Mouse (Mus musculus): ENCODE measurements around the gene Gm29776. TPM values are rescaled to one million over a fixed set of nuclear protein-coding genes. Genes with fewer than 3 reads are reported as not detected.
A peak's percentile ranks its signal among the peaks of the same experiment; 100 is the strongest.

Gm29776 gene
- polyA plus RNA-seq, 1 experiment from 2014 or later: 0.36 TPM

GRCm38 (mm10) chr14:54686063-54686521 is 12.5 kb downstream of the Gm29776 start, which contains the start of gene 1700123O20Rik:
Gene 1700123O20Rik (plus strand): TSS chr14:54686216.
- peak within 1 kb of the TSS; percentile 99 for H3K9ac ChIP-seq (ENCODE audit: low read depth, low read length)
- peak within 1 kb of the TSS; percentile 89 for H3K4me3 ChIP-seq (ENCODE audit: low read depth, low read length)
- WGBS (ENCODE audit: insufficient replicate concordance): under 1% methylated on average over 41 of the region's 41 CpGs
- peaks cover 6% of the 10 kb centered on the region; the same call in 1 of the 2 replicates for H3K36me3 ChIP-seq (ENCODE audit: control insufficient read depth, insufficient read depth, low read length)
- peak within 1 kb of the TSS; percentile 98 for H3K27ac ChIP-seq (ENCODE audit: low read depth, low read length)
- no peaks in the 10 kb centered on the region for H3K9me3 ChIP-seq (replicated peaks; ENCODE audit: control insufficient read depth, low read length)
- ATAC-seq (replicated peaks; ENCODE audit: insufficient number of reproducible peaks, low FRiP score, low TSS enrichment): peak; percentile 86
- H3K4me2 ChIP-seq: peak within 1 kb of the TSS; percentile 89
- peaks cover 17% of the 10 kb centered on the region for H3K4me1 ChIP-seq (ENCODE audit: control insufficient read depth, insufficient read depth, low read length)
- no peaks in the 10 kb centered on the region for H3K27me3 ChIP-seq (ENCODE audit: control insufficient read depth, insufficient read depth, low read length)

DNA sequence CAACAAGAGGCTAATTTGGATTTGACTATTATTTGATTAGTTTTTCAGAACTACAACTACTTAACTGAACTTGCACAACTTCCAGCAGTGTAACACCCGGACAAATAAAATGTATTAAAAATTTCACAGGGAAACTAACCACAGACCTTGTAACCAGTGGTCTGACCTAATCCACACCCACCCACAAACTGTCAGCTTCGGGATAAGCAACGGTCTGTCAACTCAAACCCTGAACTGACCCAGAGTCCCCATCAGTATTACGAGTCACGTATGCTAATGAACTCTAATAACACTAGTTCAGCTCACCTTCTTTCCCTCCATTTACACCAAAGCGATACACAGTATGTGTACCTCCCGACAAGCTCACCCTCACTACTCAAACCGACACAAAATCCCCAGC is 13.2 kb downstream of the Gm29776 start:
- Histone ChIP-seq H3K4me2 (peak overlapping the region; percentile 89), H3K9me3 (replicated peaks; ENCODE audit: control insufficient read depth, low read length) (no peaks in the 10 kb centered on the region), H3K4me1 (ENCODE audit: control insufficient read depth, insufficient read depth, low read length) (peaks cover 17% of the 10 kb centered on the region), H3K27ac (ENCODE audit: low read depth, low read length) (peak overlapping the region; percentile 98), H3K36me3 (ENCODE audit: control insufficient read depth, insufficient read depth, low read length) (peaks cover 5% of the 10 kb centered on the region; the same call in 1 of the 2 replicates), H3K27me3 (ENCODE audit: control insufficient read depth, insufficient read depth, low read length) (no peaks in the 10 kb centered on the region), H3K9ac (ENCODE audit: low read depth, low read length) (peak overlapping the region; percentile 99), H3K4me3 (ENCODE audit: low read depth, low read length) (peak overlapping the region; percentile 89)
- ATAC-seq (replicated peaks; ENCODE audit: insufficient number of reproducible peaks, low FRiP score, low TSS enrichment): no peak
- 12% methylated on average over 8 of the region's 8 CpGs for WGBS (ENCODE audit: insufficient replicate concordance)

GRCm38 (mm10) chr14:54682396-54682795 is 16.2 kb downstream of the Gm29776 start:
- no peak for ATAC-seq (replicated peaks; ENCODE audit: insufficient number of reproducible peaks, low FRiP score, low TSS enrichment)
- no peaks in the 10 kb centered on the region for H3K27me3 ChIP-seq (ENCODE audit: control insufficient read depth, insufficient read depth, low read length)
- 91% methylated on average over 3 of the region's 3 CpGs for WGBS (ENCODE audit: insufficient replicate concordance)
- no peaks in the 10 kb centered on the region for H3K9me3 ChIP-seq (replicated peaks; ENCODE audit: control insufficient read depth, low read length)
- H3K36me3 ChIP-seq (ENCODE audit: control insufficient read depth, insufficient read depth, low read length): peaks cover 10% of the 10 kb centered on the region
- H3K27ac ChIP-seq (ENCODE audit: low read depth, low read length): no peak overlapping the region
- H3K4me2 ChIP-seq: no peak overlapping the region
- no peak overlapping the region for H3K9ac ChIP-seq (ENCODE audit: low read depth, low read length)
- H3K4me3 ChIP-seq (ENCODE audit: low read depth, low read length): no peak overlapping the region
- H3K4me1 ChIP-seq (ENCODE audit: control insufficient read depth, insufficient read depth, low read length): peaks cover 11% of the 10 kb centered on the region

GRCm38 (mm10) chr14:54678657-54679304 is 19.9 kb downstream of the Gm29776 start:
- no peaks in the 10 kb centered on the region for H3K9me3 ChIP-seq (replicated peaks; ENCODE audit: control insufficient read depth, low read length)
- H3K4me3 ChIP-seq (ENCODE audit: low read depth, low read length): no peak overlapping the region
- WGBS (ENCODE audit: insufficient replicate concordance): 86% methylated on average over 16 of the region's 16 CpGs
- no peaks in the 10 kb centered on the region for H3K27me3 ChIP-seq (ENCODE audit: control insufficient read depth, insufficient read depth, low read length)
- no peak overlapping the region for H3K27ac ChIP-seq (ENCODE audit: low read depth, low read length)
- ATAC-seq (replicated peaks; ENCODE audit: insufficient number of reproducible peaks, low FRiP score, low TSS enrichment): no peak
- H3K4me1 ChIP-seq (ENCODE audit: control insufficient read depth, insufficient read depth, low read length): no peaks in the 10 kb centered on the region
- no peak overlapping the region for H3K4me2 ChIP-seq
- peaks cover 23% of the 10 kb centered on the region for H3K36me3 ChIP-seq (ENCODE audit: control insufficient read depth, insufficient read depth, low read length)
- 0 out of 2 replicates have a peak overlapping the region, but pooled peaks have one; percentile 16 for H3K9ac ChIP-seq (ENCODE audit: low read depth, low read length)

GRCm38 (mm10) chr14:54676290-54676689 is 22.3 kb downstream of the Gm29776 start:
- H3K9ac ChIP-seq (ENCODE audit: low read depth, low read length): no peak overlapping the region
- WGBS (ENCODE audit: insufficient replicate concordance): 89% methylated on average over 5 of the region's 5 CpGs

DNA sequence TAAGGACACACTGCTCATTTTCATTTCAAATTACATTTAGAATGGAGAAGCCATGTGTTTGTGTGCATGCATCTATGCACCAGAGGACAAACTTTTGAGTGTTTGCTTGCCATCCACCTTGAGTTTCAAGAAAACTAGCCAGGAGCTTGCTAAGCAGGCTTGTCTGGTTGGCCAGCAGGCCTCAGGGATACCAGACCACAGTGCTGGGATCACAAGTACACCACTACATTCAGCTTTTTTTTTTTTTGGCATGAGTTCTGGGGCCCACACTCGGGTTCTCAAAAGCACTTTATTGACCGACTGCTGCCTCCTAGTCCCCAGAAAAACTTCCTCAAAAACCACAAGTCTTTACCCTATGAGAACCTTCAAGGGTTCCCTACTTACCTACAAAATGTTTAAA is 24.3 kb downstream of the Gm29776 start:
- WGBS (ENCODE audit: insufficient replicate concordance): 71% methylated on average over 2 of the region's 2 CpGs
- H3K27me3 ChIP-seq (ENCODE audit: control insufficient read depth, insufficient read depth, low read length): no peaks in the 10 kb centered on the region
- no peak overlapping the region for H3K4me3 ChIP-seq (ENCODE audit: low read depth, low read length)
- no peak overlapping the region for H3K9ac ChIP-seq (ENCODE audit: low read depth, low read length)
- peaks cover 28% of the 10 kb centered on the region for H3K36me3 ChIP-seq (ENCODE audit: control insufficient read depth, insufficient read depth, low read length)
- no peak for ATAC-seq (replicated peaks; ENCODE audit: insufficient number of reproducible peaks, low FRiP score, low TSS enrichment)
- no peak overlapping the region for H3K27ac ChIP-seq (ENCODE audit: low read depth, low read length)
- no peaks in the 10 kb centered on the region for H3K9me3 ChIP-seq (replicated peaks; ENCODE audit: control insufficient read depth, low read length)
- no peak overlapping the region for H3K4me2 ChIP-seq
- H3K4me1 ChIP-seq (ENCODE audit: control insufficient read depth, insufficient read depth, low read length): no peaks in the 10 kb centered on the region

More at GRCm38 (mm10) chr14:54676290-54676689, 22.3 kb downstream of the Gm29776 start:
- Histone ChIP-seq H3K9me3 (replicated peaks; ENCODE audit: control insufficient read depth, low read length) (no peaks in the 10 kb centered on the region), H3K27me3 (ENCODE audit: control insufficient read depth, insufficient read depth, low read length) (no peaks in the 10 kb centered on the region), H3K27ac (ENCODE audit: low read depth, low read length) (no peak overlapping the region), H3K4me1 (ENCODE audit: control insufficient read depth, insufficient read depth, low read length) (no peaks in the 10 kb centered on the region), H3K4me3 (ENCODE audit: low read depth, low read length) (no peak overlapping the region), H3K4me2 (no peak overlapping the region), H3K36me3 (ENCODE audit: control insufficient read depth, insufficient read depth, low read length) (peaks cover 29% of the 10 kb centered on the region)
- no peak; the same call in 1 of the 2 replicates for ATAC-seq (replicated peaks; ENCODE audit: insufficient number of reproducible peaks, low FRiP score, low TSS enrichment)

DNA sequence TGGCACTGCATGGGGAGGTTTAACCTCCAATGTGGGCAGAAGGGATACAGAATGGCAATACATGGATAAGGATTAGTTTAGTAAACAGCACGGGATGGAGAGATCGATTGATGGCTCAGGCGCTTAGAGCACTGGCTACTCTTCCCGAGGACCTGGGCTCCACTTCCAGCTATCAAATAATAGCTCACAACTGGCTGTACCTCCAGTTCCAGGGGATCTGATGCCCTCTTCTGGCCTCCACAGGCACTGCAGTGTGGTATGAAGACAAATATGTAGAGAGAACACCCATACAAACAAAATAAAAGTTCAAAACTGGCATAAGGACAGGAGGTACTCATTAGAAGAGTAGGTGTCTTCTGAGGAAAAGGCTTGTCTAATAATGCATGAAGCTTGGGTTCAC is 29.3 kb downstream of the Gm29776 start:
- peaks cover 33% of the 10 kb centered on the region for H3K36me3 ChIP-seq (ENCODE audit: control insufficient read depth, insufficient read depth, low read length)
- no peak for ATAC-seq (replicated peaks; ENCODE audit: insufficient number of reproducible peaks, low FRiP score, low TSS enrichment)
- 75% methylated on average over 4 of the region's 4 CpGs for WGBS (ENCODE audit: insufficient replicate concordance)
- no peaks in the 10 kb centered on the region for H3K9me3 ChIP-seq (replicated peaks; ENCODE audit: control insufficient read depth, low read length)
- H3K27ac ChIP-seq (ENCODE audit: low read depth, low read length): no peak overlapping the region
- no peaks in the 10 kb centered on the region for H3K4me1 ChIP-seq (ENCODE audit: control insufficient read depth, insufficient read depth, low read length)
- H3K27me3 ChIP-seq (ENCODE audit: control insufficient read depth, insufficient read depth, low read length): no peaks in the 10 kb centered on the region
- no peak overlapping the region for H3K9ac ChIP-seq (ENCODE audit: low read depth, low read length)
- H3K4me2 ChIP-seq: no peak overlapping the region
- H3K4me3 ChIP-seq (ENCODE audit: low read depth, low read length): no peak overlapping the region

- no peak overlapping the region for H3K9ac ChIP-seq (ENCODE audit: low read depth, low read length)
- no peak overlapping the region for H3K27ac ChIP-seq (ENCODE audit: low read depth, low read length)
- no peak overlapping the region for H3K4me2 ChIP-seq
- WGBS (ENCODE audit: insufficient replicate concordance): 87% methylated on average over 10 of the region's 10 CpGs
- no peak overlapping the region for H3K4me3 ChIP-seq (ENCODE audit: low read depth, low read length)
- H3K27me3 ChIP-seq (ENCODE audit: control insufficient read depth, insufficient read depth, low read length): no peaks in the 10 kb centered on the region
- peaks cover 39% of the 10 kb centered on the region for H3K36me3 ChIP-seq (ENCODE audit: control insufficient read depth, insufficient read depth, low read length)
- no peaks in the 10 kb centered on the region for H3K4me1 ChIP-seq (ENCODE audit: control insufficient read depth, insufficient read depth, low read length)
- no peaks in the 10 kb centered on the region for H3K9me3 ChIP-seq (replicated peaks; ENCODE audit: control insufficient read depth, low read length)
- ATAC-seq (replicated peaks; ENCODE audit: insufficient number of reproducible peaks, low FRiP score, low TSS enrichment): no peak
Measured at GRCm38 (mm10) chr14:54664477-54665222, 34.0 kb downstream of the Gm29776 start.

Measured in heart, embryonic 11.5 days (tissue).